In genomic region chr17:62676832-62677231, GRCm38 (mm10) we compare ENCODE assay signal across 12 mouse cellular contexts.
"Had no signal": no experiment of that assay in that cellular context is flagged by ENCODE, and none has a peak within 500 bp of the region (broad histone marks: within the 10 kb centered on the region; RNA-seq: fewer than 3 reads in every experiment).

No protein-coding gene starts in this region.

- H3K9ac ChIP-seq: liver, embryonic 15.5 days; neural tube, embryonic 12.5 days had no signal

- DNase-seq: kidney, adult 8-10 months; kidney, postnatal 25 days; lung, adult 2 months; lung, postnatal 36 days; thymus, adult 2 months; thymus, postnatal 25 days had no signal

- H3K4me2 ChIP-seq: liver, embryonic 11.5 days; liver, embryonic 15.5 days; neural tube, embryonic 12.5 days had no signal

- H3K9me3 ChIP-seq: limb, embryonic 10.5 days; liver, embryonic 15.5 days; neural tube, embryonic 12.5 days had no signal

- H3K4me1 ChIP-seq: liver, embryonic 15.5 days; neural tube, embryonic 12.5 days had no signal

- H3K27me3 ChIP-seq: liver, embryonic 15.5 days; neural tube, embryonic 12.5 days had no signal

- ATAC-seq: lung, postnatal 0 days had no signal

- H3K4me3 ChIP-seq: left cerebral cortex, adult 2 months; limb, embryonic 10.5 days; liver, embryonic 15.5 days; neural tube, embryonic 12.5 days had no signal

- H3K36me3 ChIP-seq: limb, embryonic 10.5 days; liver, embryonic 15.5 days; neural tube, embryonic 12.5 days had no signal

- H3K27ac ChIP-seq: left cerebral cortex, adult 2 months; limb, embryonic 10.5 days; liver, embryonic 15.5 days; neural tube, embryonic 12.5 days had no signal
